Mouse (Mus musculus) stomach, postnatal 0 days (tissue): ENCODE results near the gene Mcm3ap.

Experiments used
- CTCF ChIP-seq: IDR thresholded peaks from 2 replicates; pipeline ENCODE4 v1.5.1; 2016; ENCODE audit warnings: antibody characterized with exemption, low read depth, mild to moderate bottlenecking, moderate library complexity
- EP300 ChIP-seq: optimal IDR thresholded peaks from 2 replicates; pipeline ENCODE3; 2016; ENCODE audit warnings: antibody characterized with exemption

GRCm38 (mm10) chr10:76496366-76496765, 27.6 kb downstream of the Mcm3ap start:
- TF ChIP-seq CTCF (no peak), EP300 (no peak)
